Comparison of ENCODE assay signal across 25 mouse cellular contexts in the genomic region with DNA sequence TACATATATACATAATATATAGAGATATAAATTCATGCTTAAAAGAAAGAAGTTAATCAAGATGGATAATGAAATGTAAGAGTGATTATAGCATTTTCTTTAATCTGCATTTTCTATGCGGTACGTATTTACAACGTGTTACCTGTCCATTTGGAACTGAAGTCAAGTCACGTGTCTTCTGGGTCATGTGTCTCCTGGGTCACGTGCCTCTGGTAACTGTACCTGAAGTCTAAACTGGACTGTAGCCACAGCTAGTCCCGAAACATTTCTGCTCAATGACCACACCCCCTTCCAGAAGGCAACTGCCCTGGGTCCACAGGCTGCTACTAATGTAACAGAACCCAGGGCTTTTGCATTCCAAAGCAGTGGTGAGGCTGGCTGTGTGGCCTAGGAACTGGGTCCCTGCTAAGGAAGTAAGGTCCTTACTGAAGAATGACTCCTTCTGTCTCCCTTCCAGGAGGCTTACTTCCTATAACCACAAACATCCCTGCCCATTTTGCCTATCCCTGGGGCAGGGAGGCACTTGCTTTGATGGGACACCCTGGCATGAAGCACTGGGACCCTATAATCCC. TPM values are rescaled to one million over a fixed set of nuclear protein-coding genes. Genes with fewer than 3 reads are reported as not detected.
A peak's percentile ranks its signal among the peaks of the same experiment; 100 is the strongest.
DNase-seq lines count a peak whose midpoint lies in the region; ATAC-seq and TF ChIP-seq lines count a peak whose summit lies in the region.
"Had no signal": no experiment of that assay in that cellular context is flagged by ENCODE, and none has a peak within 500 bp of the region (broad histone marks: within the 10 kb centered on the region; RNA-seq: fewer than 3 reads in every experiment).

No protein-coding gene starts in this region.

- ATAC-seq in limb, embryonic 13.5 days (ENCODE audit: low FRiP score, low read depth) = no peak
- ATAC-seq: forebrain, embryonic 14.5 days; forebrain, postnatal 0 days; Patski had no signal

- peaks cover 37% of the 10 kb centered on the region for H3K36me3 ChIP-seq in limb, embryonic 13.5 days
- H3K36me3 ChIP-seq in limb, embryonic 10.5 days = peaks cover 87% of the 10 kb centered on the region
- H3K36me3 ChIP-seq: embryonic facial prominence, embryonic 15.5 days; hindbrain, embryonic 12.5 days; hindbrain, embryonic 15.5 days had no signal

- no peak for DNase-seq in gastrocnemius, adult 2 months
- no peak for DNase-seq in gastrocnemius, postnatal 14 days
- DNase-seq in limb, embryonic 10.5 days (ENCODE audit: low spot score) = no peak
- DNase-seq in ZHBTc4 (ENCODE audit: low read depth, low spot score) (peak; percentile 41), liver (no peak)
- no peak for DNase-seq in frontal cortex, postnatal 36 days (ENCODE audit: low spot score in 2 of 2)
- DNase-seq in lung, postnatal 36 days = no peak
- DNase-seq: adrenal gland, adult 2 months; adrenal gland, postnatal 14 days; cerebellum, adult 11 months; cerebellum, adult 2 months; cerebellum, adult 9-11 months; cerebellum, postnatal 25 days; gastrocnemius, postnatal 10 days; heart, adult 11 months had no signal

- no peak overlapping the region for H3K4me2 ChIP-seq in limb, embryonic 13.5 days (replicated peaks)
- H3K4me2 ChIP-seq: embryonic facial prominence, embryonic 12.5 days; embryonic facial prominence, embryonic 15.5 days; heart, embryonic 13.5 days; hindbrain, embryonic 12.5 days; hindbrain, embryonic 15.5 days had no signal

- H3K27ac ChIP-seq in gastrocnemius, adult 2 months = peak overlapping the region; percentile 69
- 0 out of 2 replicates have a peak overlapping the region, but pooled peaks have one; percentile 10 for H3K27ac ChIP-seq in limb, embryonic 13.5 days
- no peak overlapping the region for H3K27ac ChIP-seq in limb, embryonic 10.5 days
- H3K27ac ChIP-seq: heart, embryonic 13.5 days; hindbrain, embryonic 12.5 days; hindbrain, embryonic 15.5 days had no signal

- peaks cover 64% of the 10 kb centered on the region for H3K4me1 ChIP-seq in limb, embryonic 13.5 days
- H3K4me1 ChIP-seq in limb, embryonic 10.5 days = peaks cover 28% of the 10 kb centered on the region

- no peak for TF ChIP-seq CTCF in gastrocnemius, adult 2 months (IDR thresholded peaks at IDR 0.05)

- H3K4me3 ChIP-seq in gastrocnemius, adult 2 months = no peak overlapping the region
- no peak overlapping the region for H3K4me3 ChIP-seq in limb, embryonic 13.5 days
- no peak overlapping the region for H3K4me3 ChIP-seq in limb, embryonic 10.5 days
- H3K4me3 ChIP-seq: embryonic facial prominence, embryonic 12.5 days; embryonic facial prominence, embryonic 15.5 days; heart, embryonic 10.5 days; heart, embryonic 13.5 days; hindbrain, embryonic 12.5 days; hindbrain, embryonic 15.5 days had no signal

- no peaks in the 10 kb centered on the region for H3K27me3 ChIP-seq in limb, embryonic 13.5 days
- H3K27me3 ChIP-seq in limb, embryonic 10.5 days (ENCODE audit: low read depth, poor library complexity, severe bottlenecking) = no peaks in the 10 kb centered on the region
- H3K27me3 ChIP-seq: embryonic facial prominence, embryonic 12.5 days; embryonic facial prominence, embryonic 15.5 days; heart, embryonic 13.5 days; hindbrain, embryonic 12.5 days; hindbrain, embryonic 15.5 days; Patski had no signal

- intact Hi-C loops in gastrocnemius, adult 2 months (cut with DNase I) = loop anchor here (5.0 kb wide), 1 partner anchor 109 kb away; the partner anchor contains the start of gene Cdk17
- intact Hi-C loops in gastrocnemius, postnatal 14 days (cut with DNase I; ENCODE audit: low total_unique reads) = no loop called here

- 91% methylated on average over 6 of the region's 6 CpGs for WGBS in limb, embryonic 13.5 days
- 91% methylated on average over 6 of the region's 6 CpGs for WGBS in limb, embryonic 10.5 days

- H3K9ac ChIP-seq in limb, embryonic 13.5 days = no peak overlapping the region
- H3K9ac ChIP-seq: embryonic facial prominence, embryonic 12.5 days; embryonic facial prominence, embryonic 15.5 days; forebrain, postnatal 0 days; heart, embryonic 13.5 days; hindbrain, embryonic 12.5 days; hindbrain, embryonic 15.5 days had no signal

- no peaks in the 10 kb centered on the region for H3K9me3 ChIP-seq in limb, embryonic 13.5 days
- H3K9me3 ChIP-seq in limb, embryonic 10.5 days (replicated peaks) = no peaks in the 10 kb centered on the region
- H3K9me3 ChIP-seq: embryonic facial prominence, embryonic 12.5 days; embryonic facial prominence, embryonic 15.5 days; heart, embryonic 10.5 days; heart, embryonic 13.5 days; hindbrain, embryonic 12.5 days; hindbrain, embryonic 15.5 days had no signal

RNA-seq across cellular contexts. Expression of gene Elk3, which starts 40.0 kb away (rescaled TPM):
- total RNA-seq in gastrocnemius, adult 2 months (2021) = 10 to 100 TPM; 11.7 to 14.2 TPM
- total RNA-seq in gastrocnemius, postnatal 14 days (2021) = 10 to 100 TPM; 31.7 to 32.9 TPM
- polyA plus RNA-seq in limb, embryonic 13.5 days (2015; fragmentation: Nextera tagmentation; extraction: Ambion mirVana) = 48.6 and 49.2 TPM in 2 replicates
- polyA plus RNA-seq in limb, embryonic 10.5 days (2016; fragmentation: Nextera tagmentation; extraction: Ambion mirVana) = 34.0 and 36.0 TPM in 2 replicates
